Mouse (Mus musculus): ENCODE data around the gene Ntrk3. TPM values are rescaled to one million over a fixed set of nuclear protein-coding genes. Genes with fewer than 3 reads are reported as not detected.
A peak's percentile ranks its signal among the peaks of the same experiment; 100 is the strongest.

Gene Ntrk3
- polyA plus RNA-seq, 1 experiment from 2014 or later = 23.6 TPM

GRCm38 (mm10) chr7:78584936-78585335 lies 152.9 kb downstream of the Ntrk3 start:
- Histone ChIP-seq H3K27me3 (peaks cover 53% of the 10 kb centered on the region), H3K36me3 (no peaks in the 10 kb centered on the region), H3K9ac (no peak overlapping the region), H3K9me3 (no peaks in the 10 kb centered on the region), H3K4me1 (replicated peaks) (peaks cover 8% of the 10 kb centered on the region), H3K4me3 (no peak overlapping the region), H3K27ac (replicated peaks) (no peak overlapping the region), H3K4me2 (no peak overlapping the region)
- no peak for ATAC-seq (ENCODE audit: low read depth)
- 88% methylated on average over 2 of the region's 2 CpGs for WGBS

- no peak overlapping the region for H3K4me2 ChIP-seq
- no peaks in the 10 kb centered on the region for H3K9me3 ChIP-seq
- H3K4me3 ChIP-seq = no peak overlapping the region
- no peak for ATAC-seq (ENCODE audit: low read depth)
- H3K27ac ChIP-seq (replicated peaks) = no peak overlapping the region
- 8% methylated on average over 3 of the region's 3 CpGs for WGBS
- H3K9ac ChIP-seq = no peak overlapping the region
- peaks cover 12% of the 10 kb centered on the region for H3K4me1 ChIP-seq (replicated peaks)
- H3K36me3 ChIP-seq = no peaks in the 10 kb centered on the region
- H3K27me3 ChIP-seq = peaks cover 57% of the 10 kb centered on the region
Measured at GRCm38 (mm10) chr7:78584499-78584898, 153.3 kb downstream of the Ntrk3 start.

GRCm38 (mm10) chr7:78583678-78584077 lies 154.1 kb downstream of the Ntrk3 start:
- Histone ChIP-seq H3K4me3 (no peak overlapping the region), H3K4me1 (replicated peaks) (peaks cover 17% of the 10 kb centered on the region), H3K9ac (no peak overlapping the region), H3K36me3 (no peaks in the 10 kb centered on the region), H3K4me2 (no peak overlapping the region), H3K27ac (replicated peaks) (no peak overlapping the region), H3K27me3 (peaks cover 57% of the 10 kb centered on the region), H3K9me3 (no peaks in the 10 kb centered on the region)
- 52% methylated on average over 6 of the region's 6 CpGs for WGBS
- ATAC-seq (ENCODE audit: low read depth) = no peak

GRCm38 (mm10) chr7:78581341-78581740 lies 156.5 kb downstream of the Ntrk3 start:
- 63% methylated on average over 1 of the region's 1 CpGs for WGBS
- peaks cover 23% of the 10 kb centered on the region for H3K4me1 ChIP-seq (replicated peaks)
- ATAC-seq (ENCODE audit: low read depth) = no peak
- no peak overlapping the region for H3K4me3 ChIP-seq
- peaks cover 53% of the 10 kb centered on the region for H3K27me3 ChIP-seq
- H3K4me2 ChIP-seq = no peak overlapping the region
- no peak overlapping the region for H3K9ac ChIP-seq
- H3K36me3 ChIP-seq = no peaks in the 10 kb centered on the region
- no peak overlapping the region for H3K27ac ChIP-seq (replicated peaks)
- H3K9me3 ChIP-seq = no peaks in the 10 kb centered on the region

- 1% methylated on average over 13 of the region's 13 CpGs for WGBS
- peak overlapping the region; percentile 89 for H3K9ac ChIP-seq
- H3K4me2 ChIP-seq = peak overlapping the region; percentile 87
- H3K4me3 ChIP-seq = peak overlapping the region; percentile 77
- peaks cover 42% of the 10 kb centered on the region; the same call in 1 of the 2 replicates for H3K27me3 ChIP-seq
- ATAC-seq (ENCODE audit: low read depth) = no peak
- no peaks in the 10 kb centered on the region for H3K36me3 ChIP-seq
- H3K27ac ChIP-seq (replicated peaks) = peak overlapping the region; percentile 95
- H3K4me1 ChIP-seq (replicated peaks) = peaks cover 35% of the 10 kb centered on the region
- H3K9me3 ChIP-seq = no peaks in the 10 kb centered on the region
Measured at GRCm38 (mm10) chr7:78579461-78580234, 158.2 kb downstream of the Ntrk3 start.

- H3K4me1 ChIP-seq (replicated peaks) = peaks cover 44% of the 10 kb centered on the region
- WGBS = under 1% methylated on average over 47 of the region's 66 CpGs
- H3K36me3 ChIP-seq = no peaks in the 10 kb centered on the region
- peak overlapping the region; percentile 77 for H3K4me3 ChIP-seq
- no peaks in the 10 kb centered on the region for H3K9me3 ChIP-seq
- H3K27ac ChIP-seq (replicated peaks) = peak overlapping the region; percentile 95
- ATAC-seq (ENCODE audit: low read depth) = peak; percentile 63
- peak overlapping the region; percentile 89 for H3K9ac ChIP-seq
- H3K4me2 ChIP-seq = peak overlapping the region; percentile 87
- peaks cover 34% of the 10 kb centered on the region; the same call in 1 of the 2 replicates for H3K27me3 ChIP-seq
Measured at GRCm38 (mm10) chr7:78578461-78579359, 159.1 kb downstream of the Ntrk3 start.

GRCm38 (mm10) chr7:78578111-78578460 lies 159.7 kb downstream of the Ntrk3 start:
- Histone ChIP-seq H3K9me3 (no peaks in the 10 kb centered on the region), H3K36me3 (0 out of 2 replicates have a peak, but pooled peaks cover under 1% of the 10 kb centered on the region), H3K4me1 (replicated peaks) (peaks cover 50% of the 10 kb centered on the region), H3K27me3 (peaks cover 28% of the 10 kb centered on the region; the same call in 1 of the 2 replicates), H3K4me3 (peak overlapping the region; percentile 77), H3K9ac (peak overlapping the region; percentile 89), H3K27ac (replicated peaks) (peak overlapping the region; percentile 95), H3K4me2 (peak overlapping the region; percentile 87)
- ATAC-seq (ENCODE audit: low read depth) = peak; percentile 77
- under 1% methylated on average over 19 of the region's 23 CpGs for WGBS

- Histone ChIP-seq H3K4me3 (peak overlapping the region; percentile 77), H3K36me3 (0 out of 2 replicates have a peak, but pooled peaks cover 2% of the 10 kb centered on the region), H3K9ac (peak overlapping the region; percentile 89), H3K27me3 (peaks cover 24% of the 10 kb centered on the region; the same call in 1 of the 2 replicates), H3K27ac (replicated peaks) (peak overlapping the region; percentile 95), H3K4me1 (replicated peaks) (peaks cover 52% of the 10 kb centered on the region), H3K4me2 (peak overlapping the region; percentile 87), H3K9me3 (no peaks in the 10 kb centered on the region)
- peak; percentile 59 for ATAC-seq (ENCODE audit: low read depth)
- whole genome bisulfite sequencing = under 1% methylated on average over 46 of the region's 49 CpGs
Measured at GRCm38 (mm10) chr7:78577462-78578110, 160.2 kb downstream of the Ntrk3 start.

GRCm38 (mm10) chr7:78576706-78577461 lies 160.9 kb downstream of the Ntrk3 start:
- WGBS = 1% methylated on average over 35 of the region's 35 CpGs
- Histone ChIP-seq H3K9me3 (no peaks in the 10 kb centered on the region), H3K4me1 (replicated peaks) (peaks cover 52% of the 10 kb centered on the region), H3K36me3 (0 out of 2 replicates have a peak, but pooled peaks cover 2% of the 10 kb centered on the region), H3K27me3 (peaks cover 17% of the 10 kb centered on the region; the same call in 1 of the 2 replicates), H3K27ac (replicated peaks) (peak overlapping the region; percentile 95), H3K9ac (peak overlapping the region; percentile 89), H3K4me2 (peak overlapping the region; percentile 87), H3K4me3 (peak overlapping the region; percentile 77)
- ATAC-seq (ENCODE audit: low read depth) = peak; percentile 59

GRCm38 (mm10) chr7:78576169-78576568 lies 161.6 kb downstream of the Ntrk3 start:
- peak overlapping the region; percentile 87 for H3K4me2 ChIP-seq
- 22% methylated on average over 5 of the region's 5 CpGs for WGBS
- peak overlapping the region; percentile 95 for H3K27ac ChIP-seq (replicated peaks)
- no peak for ATAC-seq (ENCODE audit: low read depth)
- H3K9ac ChIP-seq = peak overlapping the region; percentile 89
- H3K4me1 ChIP-seq (replicated peaks) = peaks cover 57% of the 10 kb centered on the region
- peaks cover 14% of the 10 kb centered on the region; the same call in 1 of the 2 replicates for H3K27me3 ChIP-seq
- no peaks in the 10 kb centered on the region for H3K9me3 ChIP-seq
- peak overlapping the region; percentile 77 for H3K4me3 ChIP-seq
- H3K36me3 ChIP-seq = 0 out of 2 replicates have a peak, but pooled peaks cover 2% of the 10 kb centered on the region

GRCm38 (mm10) chr7:78575556-78575955 lies 162.3 kb downstream of the Ntrk3 start:
- H3K36me3 ChIP-seq = 0 out of 2 replicates have a peak, but pooled peaks cover 2% of the 10 kb centered on the region
- H3K9me3 ChIP-seq = no peaks in the 10 kb centered on the region
- peak overlapping the region; percentile 77 for H3K4me3 ChIP-seq
- no peak for ATAC-seq (ENCODE audit: low read depth)
- H3K4me2 ChIP-seq = peak overlapping the region; percentile 87
- H3K27ac ChIP-seq (replicated peaks) = peak overlapping the region; percentile 95
- WGBS = 16% methylated on average over 3 of the region's 3 CpGs
- peaks cover 62% of the 10 kb centered on the region for H3K4me1 ChIP-seq (replicated peaks)
- peaks cover 8% of the 10 kb centered on the region; the same call in 1 of the 2 replicates for H3K27me3 ChIP-seq
- peak overlapping the region; percentile 89 for H3K9ac ChIP-seq
